Mouse (Mus musculus) heart, postnatal 0 days (tissue): ENCODE data around the gene Mtln. TPM values are rescaled to one million over a fixed set of nuclear protein-coding genes. Genes with fewer than 3 reads are reported as not detected.

Experiments
- ATAC-seq: fragments of 200-750 bp; cut with Nextera tagmentation; 2 replicates; pipeline ENCODE4 v1.8.0; 2017; ENCODE audit warnings: low read depth, moderate number of reproducible peaks, moderate library complexity; ENCODE audit not compliant: insufficient read depth
- DNase-seq: peaks from one replicate; pipeline ENCODE4 v3.0.0-alpha.2; 2016; ENCODE audit warnings: low spot score
- H3K27ac ChIP-seq: fragments of 300-500 bp; sonication (generic); 2 replicates; pipeline ENCODE4 v1.5.1; 2014; ENCODE audit warnings: low read depth, mild to moderate bottlenecking
- H3K27me3 ChIP-seq: fragments of 300-500 bp; sonication (generic); 2 replicates; pipeline ENCODE4 v1.6.1; 2014; ENCODE audit warnings: low read length, mixed read lengths; ENCODE audit not compliant: control insufficient read depth, insufficient read depth
- H3K36me3 ChIP-seq: fragments of 300-500 bp; sonication (generic); replicated peaks from 2 replicates; pipeline ENCODE4 v1.6.1; 2014; ENCODE audit warnings: low read length, mixed read lengths; ENCODE audit not compliant: control insufficient read depth, insufficient read depth
- H3K4me1 ChIP-seq: fragments of 300-500 bp; sonication (generic); 2 replicates; pipeline ENCODE4 v1.6.1; 2014; ENCODE audit warnings: antibody characterized with exemption; ENCODE audit not compliant: control insufficient read depth, insufficient read depth
- H3K4me2 ChIP-seq: fragments of 300-500 bp; sonication (generic); 2 replicates; pipeline ENCODE4 v1.6.1; 2014; ENCODE audit warnings: low read depth, mild to moderate bottlenecking, low read length, moderate library complexity
- H3K4me3 ChIP-seq: fragments of 300-500 bp; sonication (generic); 2 replicates; pipeline ENCODE4 v1.5.1; 2014; ENCODE audit warnings: low read depth, low read length
- H3K9ac ChIP-seq: fragments of 300-500 bp; sonication (generic); replicated peaks from 2 replicates; pipeline ENCODE4 v1.6.1; 2014; ENCODE audit warnings: low read depth, low read length, mixed read lengths
- H3K9me3 ChIP-seq: fragments of 300-500 bp; sonication (generic); replicated peaks from 2 replicates; pipeline ENCODE4 v1.6.1; 2016; ENCODE audit warnings: low read length; ENCODE audit not compliant: control insufficient read depth
- CTCF ChIP-seq: IDR thresholded peaks from 2 replicates; pipeline ENCODE4 v1.5.1; 2016; ENCODE audit warnings: antibody characterized with exemption, control low read depth, low read depth
- EP300 ChIP-seq: IDR thresholded peaks from 2 replicates; pipeline ENCODE4 v1.6.1; 2016; ENCODE audit warnings: antibody characterized with exemption, low read depth
- WGBS: fragments of 180-500 bp; shearing (Covaris S2); extraction: QIAGEN DNeasy Blood & Tissue Kit; methylation state at CpG from one replicate; pipeline ENCODE4 v1.1.7; 2014; 5-methylcytosine and 5-hydroxymethylcytosine counted together
- polyA plus RNA-seq: library from polyadenylated mRNA; unstranded; fragments of >200 nt; fragmentation: Nextera tagmentation; extraction: Ambion mirVana; gene quantifications from 2 replicates; pipeline ENCODE4 v1.2.1, GENCODE M21; 2015
- total RNA-seq: library from RNA; depleted of rRNA; stranded (reverse); fragments of >200 nt; gene quantifications from 2 replicates; pipeline ENCODE4 v1.2.3, GENCODE M21; 2014; ENCODE audit warnings: low replicate concordance; rRNA removed

Gene Mtln
- total and polyA plus RNA-seq, 2 experiments from 2014 or later, result 13.3 to 65.0 TPM

DNA sequence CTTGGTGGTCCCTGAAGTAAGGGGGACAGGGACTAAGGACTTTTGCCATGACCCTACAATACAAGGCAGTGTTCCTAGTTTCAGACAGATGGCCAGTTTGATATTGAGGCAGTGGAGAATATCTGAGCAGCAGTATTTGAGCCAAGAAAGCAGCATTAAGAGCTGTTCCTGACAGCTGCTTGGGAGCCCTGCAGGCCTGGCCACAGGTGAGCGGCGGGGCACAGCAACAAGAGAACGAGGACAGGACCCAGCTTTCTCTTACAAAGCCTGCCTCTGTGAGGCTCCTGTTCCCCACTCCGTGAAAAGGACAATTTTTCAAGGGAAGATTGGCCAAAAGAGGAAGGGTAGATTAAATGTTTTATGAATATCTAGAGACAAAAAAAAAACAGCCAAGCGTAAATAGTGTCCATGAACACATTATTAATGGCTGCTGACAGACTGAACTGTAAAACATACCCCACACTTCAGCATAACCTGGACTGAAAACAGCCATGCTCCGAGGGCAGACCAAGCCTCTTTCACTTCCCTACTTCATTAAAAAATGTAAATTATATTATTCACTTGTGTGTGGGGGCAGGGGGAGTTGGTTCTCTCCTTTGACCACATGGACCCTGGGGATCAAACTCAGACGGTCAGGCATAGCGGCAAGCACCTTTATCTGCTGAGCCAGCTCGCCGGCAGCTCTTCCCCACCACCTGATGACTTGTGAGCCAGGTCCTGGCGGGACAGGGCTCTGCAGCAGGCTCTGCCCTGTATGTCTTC lies 40.3 kb downstream of the Mtln start:
- TF ChIP-seq CTCF, result no peak
- TF ChIP-seq EP300, result no peak
- WGBS, result 75% methylated on average over 11 of the region's 11 CpGs

DNA sequence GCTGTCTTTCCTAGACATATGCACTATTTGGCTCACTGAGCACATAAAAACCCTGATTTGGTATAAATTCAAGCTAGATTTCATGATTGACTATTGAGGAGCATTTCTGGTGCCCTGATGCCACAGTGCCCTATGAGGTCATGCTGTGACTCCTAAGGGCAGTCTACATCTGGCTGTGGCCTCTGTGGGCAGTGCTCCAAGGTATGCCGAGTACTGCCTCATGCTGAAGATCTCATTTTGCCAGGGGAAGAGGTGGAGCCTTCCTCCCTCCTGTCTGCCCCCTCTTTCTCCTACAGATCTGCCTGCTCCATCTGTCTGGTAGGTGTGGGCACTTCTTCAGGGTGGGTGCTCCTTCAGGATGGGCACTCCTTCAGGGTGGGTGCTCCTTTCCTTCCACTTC lies 42.9 kb downstream of the Mtln start:
- Histone ChIP-seq H3K9me3 (no peaks in the 10 kb centered on the region), H3K27me3 (no peaks in the 10 kb centered on the region), H3K4me1 (0 out of 2 replicates have a peak, but pooled peaks cover 3% of the 10 kb centered on the region), H3K27ac (no peak overlapping the region), H3K36me3 (no peaks in the 10 kb centered on the region; the same call in 1 of the 2 replicates), H3K4me2 (no peak overlapping the region), H3K4me3 (no peak overlapping the region), H3K9ac (no peak overlapping the region)
- TF ChIP-seq CTCF (no peak), EP300 (no peak)
- WGBS, result 22% methylated on average over 1 of the region's 1 CpGs
- DNase-seq (peak; percentile 1), ATAC-seq (no peak)

More for the DNA sequence above, 40.3 kb downstream of the Mtln start:
- Histone ChIP-seq H3K9ac (no peak overlapping the region), H3K9me3 (no peaks in the 10 kb centered on the region), H3K4me1 (0 out of 2 replicates have a peak, but pooled peaks cover 3% of the 10 kb centered on the region), H3K36me3 (no peaks in the 10 kb centered on the region), H3K27ac (no peak overlapping the region), H3K27me3 (no peaks in the 10 kb centered on the region), H3K4me2 (no peak overlapping the region), H3K4me3 (no peak overlapping the region)
- DNase-seq, result no peak
- no peak for ATAC-seq

DNA sequence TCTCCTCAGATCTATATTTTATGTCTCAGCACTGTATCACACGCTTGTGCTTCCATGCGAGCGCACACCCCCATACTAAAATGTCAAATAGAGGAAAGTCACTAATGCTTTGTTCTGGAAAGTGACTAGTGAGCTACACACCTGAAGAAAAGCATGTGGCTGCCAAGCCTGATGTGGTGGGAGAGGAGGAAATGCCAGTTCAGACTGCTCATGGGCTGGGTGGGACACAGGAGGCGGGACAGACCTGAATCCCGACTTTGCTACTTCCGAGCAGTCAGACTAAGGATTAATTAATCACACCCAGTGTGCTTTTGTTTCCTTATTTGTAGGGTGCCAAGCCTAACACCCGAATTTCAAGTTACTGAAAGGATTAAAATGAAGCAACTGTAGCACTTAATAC lies 44.0 kb downstream of the Mtln start:
- no peak for TF ChIP-seq EP300
- TF ChIP-seq CTCF, result no peak
- H3K9me3 ChIP-seq, result no peaks in the 10 kb centered on the region
- ATAC-seq (no peak), DNase-seq (peak; percentile 0)
- no peak overlapping the region for H3K4me3 ChIP-seq
- H3K27me3 ChIP-seq, result no peaks in the 10 kb centered on the region
- H3K4me2 ChIP-seq, result no peak overlapping the region
- no peaks in the 10 kb centered on the region; the same call in 1 of the 2 replicates for H3K36me3 ChIP-seq
- no peak overlapping the region for H3K27ac ChIP-seq
- 69% methylated on average over 7 of the region's 7 CpGs for WGBS
- H3K9ac ChIP-seq, result no peak overlapping the region
- H3K4me1 ChIP-seq, result 0 out of 2 replicates have a peak, but pooled peaks cover 3% of the 10 kb centered on the region

DNA sequence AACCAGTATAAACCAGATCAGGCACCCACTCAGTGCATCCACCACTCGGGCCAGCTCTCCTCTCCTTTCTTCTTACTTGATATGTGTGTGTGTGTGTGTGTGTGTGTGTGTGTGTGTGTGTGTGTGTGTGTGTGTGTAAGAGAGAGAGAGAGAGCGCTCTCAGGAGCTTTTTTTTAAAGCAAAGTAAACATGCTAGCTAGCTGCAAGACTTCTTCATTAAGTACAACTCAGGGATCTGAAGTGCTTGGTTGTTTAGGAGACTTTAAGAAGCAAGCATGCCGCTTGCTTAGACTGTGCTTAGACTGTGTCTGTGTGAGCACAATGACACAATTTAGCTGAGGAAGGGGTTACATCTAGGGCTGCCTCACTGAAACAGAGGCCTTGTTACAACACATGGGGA lies 49.7 kb downstream of the Mtln start:
- 78% methylated on average over 3 of the region's 3 CpGs for WGBS
- Histone ChIP-seq H3K9me3 (no peaks in the 10 kb centered on the region), H3K27me3 (no peaks in the 10 kb centered on the region), H3K4me2 (no peak overlapping the region), H3K4me1 (no peaks in the 10 kb centered on the region), H3K4me3 (no peak overlapping the region), H3K9ac (no peak overlapping the region), H3K36me3 (no peaks in the 10 kb centered on the region; the same call in 1 of the 2 replicates), H3K27ac (no peak overlapping the region)
- ATAC-seq, result no peak
- no peak for TF ChIP-seq EP300
- no peak for TF ChIP-seq CTCF
- no peak for DNase-seq

Other genes with a start within 250 kb of the Mtln start
- 0.69 and 3.6 TPM in 2 replicates for gene Zfp661, start 205.4 kb downstream of the Mtln start, total RNA-seq
- gene Zfp661, start 205.4 kb downstream of the Mtln start, polyA plus RNA-seq, result 1.4 and 1.6 TPM in 2 replicates
- 48.8 and 109 TPM in 2 replicates for gene Mrps5, start 205.3 kb downstream of the Mtln start, total RNA-seq
- gene Mrps5, start 205.3 kb downstream of the Mtln start, polyA plus RNA-seq, result 150 and 156 TPM in 2 replicates
- 8.2 and 11.3 TPM in 2 replicates for gene Mal, start 135.8 kb downstream of the Mtln start, total RNA-seq
- 1.7 and 2.5 TPM in 2 replicates for gene Mal, start 135.8 kb downstream of the Mtln start, polyA plus RNA-seq
- 13.0 and 17.6 TPM in 2 replicates for gene Mall, start 62.6 kb downstream of the Mtln start, total RNA-seq
- 7.0 and 7.4 TPM in 2 replicates for gene Mall, start 62.6 kb downstream of the Mtln start, polyA plus RNA-seq
- gene Nphp1, start 3.6 kb downstream of the Mtln start, total RNA-seq, result 6.7 and 8.9 TPM in 2 replicates
- gene Nphp1, start 3.6 kb downstream of the Mtln start, polyA plus RNA-seq, result 17.2 and 21.3 TPM in 2 replicates
- 17.7 and 20.8 TPM in 2 replicates for gene Bub1, start 39.4 kb upstream of the Mtln start, total RNA-seq
- 8.4 and 9.0 TPM in 2 replicates for gene Bub1, start 39.4 kb upstream of the Mtln start, polyA plus RNA-seq
- gene Acoxl, start 46.4 kb upstream of the Mtln start, total RNA-seq, result not detected in 2 replicates
- gene Acoxl, start 46.4 kb upstream of the Mtln start, polyA plus RNA-seq, result 0.37 TPM in 2 replicates